In the genomic region with DNA sequence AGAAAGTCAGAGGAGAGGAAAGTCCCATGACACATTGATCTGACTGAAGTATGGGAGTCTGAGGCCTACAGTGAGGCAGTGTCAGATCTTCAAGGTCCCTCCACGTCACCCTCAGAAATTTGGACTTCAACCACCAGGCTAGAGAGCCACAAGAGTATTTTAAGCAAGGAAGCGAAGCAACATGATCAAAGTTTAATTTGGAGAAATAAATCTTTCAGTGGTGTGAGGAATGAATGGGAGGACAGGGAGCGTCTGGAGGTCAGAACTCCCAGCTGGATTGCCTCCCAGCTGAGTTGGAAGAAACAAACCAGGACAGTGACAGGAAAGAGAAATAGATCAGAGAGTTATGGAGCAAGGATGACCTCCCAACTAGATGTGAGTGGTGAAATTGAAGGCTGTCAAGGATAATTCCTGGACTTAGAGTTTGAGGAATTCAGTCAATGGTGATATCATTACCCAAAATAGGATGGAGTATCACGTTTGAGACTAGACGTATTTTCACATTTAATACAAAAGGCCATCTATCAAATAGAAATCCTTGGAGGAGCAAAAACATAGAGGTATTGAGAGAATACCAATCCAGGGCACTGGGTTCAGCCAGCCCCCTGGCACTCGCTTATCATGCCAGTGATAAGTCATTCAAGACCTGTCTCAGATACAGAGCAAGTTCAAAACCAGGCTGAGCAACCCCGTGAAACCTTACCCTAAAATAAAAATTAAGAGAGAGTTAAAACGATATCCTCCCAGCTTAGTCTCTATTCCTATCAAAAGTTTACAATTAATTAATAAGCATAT, we compare ENCODE assay signal across 12 mouse cellular contexts.
DNase-seq lines count a peak whose midpoint lies in the region; ATAC-seq lines count a peak whose summit lies in the region.
"Had no signal": no experiment of that assay in that cellular context is flagged by ENCODE, and none has a peak within 500 bp of the region (broad histone marks: within the 10 kb centered on the region; RNA-seq: fewer than 3 reads in every experiment).

No protein-coding gene starts in this region.

- H3K9me3 ChIP-seq in lung, embryonic 15.5 days = no peaks in the 10 kb centered on the region
- H3K9me3 ChIP-seq: intestine, embryonic 15.5 days; limb, embryonic 13.5 days had no signal

- H3K27ac ChIP-seq in lung, embryonic 15.5 days = no peak overlapping the region
- H3K27ac ChIP-seq: heart, adult 2 months; intestine, embryonic 15.5 days; limb, embryonic 13.5 days; macrophage had no signal

- no peaks in the 10 kb centered on the region for H3K27me3 ChIP-seq in lung, embryonic 15.5 days
- H3K27me3 ChIP-seq: intestine, embryonic 15.5 days; limb, embryonic 13.5 days had no signal

- H3K4me2 ChIP-seq in lung, embryonic 15.5 days = no peak overlapping the region
- H3K4me2 ChIP-seq: intestine, embryonic 15.5 days; limb, embryonic 13.5 days had no signal

- DNase-seq in 3T3-L1 (ENCODE audit: low read depth, low spot score) = peak; percentile 18
- peak; percentile 2 for DNase-seq in CD4-positive helper T cell, adult 2 months (ENCODE audit: low read depth, low spot score)
- DNase-seq in kidney, adult 9 months = peak; percentile 59
- no peak for DNase-seq in right cerebral cortex, adult 18-20 months
- DNase-seq in cerebellum, adult 9-11 months = no peak
- DNase-seq: thymus, adult 18-20 months had no signal

- H3K9ac ChIP-seq in lung, embryonic 15.5 days = no peak overlapping the region
- H3K9ac ChIP-seq: intestine, embryonic 15.5 days; limb, embryonic 13.5 days had no signal

- WGBS in lung, embryonic 15.5 days = 50% methylated on average over 8 of the region's 8 CpGs

- peak; percentile 91; the same call in 1 of the 2 replicates for ATAC-seq in lung, embryonic 15.5 days (ENCODE audit: borderline replicate concordance, extremely low read depth, low FRiP score, low TSS enrichment)
- ATAC-seq in erythroblast, adult 5-6 weeks (replicated peaks; ENCODE audit: low FRiP score, poor library complexity, severe bottlenecking) = no peak
- ATAC-seq: intestine, embryonic 15.5 days had no signal

- H3K36me3 ChIP-seq in lung, embryonic 15.5 days = no peaks in the 10 kb centered on the region
- H3K36me3 ChIP-seq: intestine, embryonic 15.5 days; limb, embryonic 13.5 days had no signal

- H3K4me1 ChIP-seq in lung, embryonic 15.5 days = no peaks in the 10 kb centered on the region
- H3K4me1 ChIP-seq: intestine, embryonic 15.5 days; limb, embryonic 13.5 days had no signal

- H3K4me3 ChIP-seq in lung, embryonic 15.5 days = no peak overlapping the region
- H3K4me3 ChIP-seq: heart, adult 2 months; intestine, embryonic 15.5 days; limb, embryonic 13.5 days had no signal

Comparison
In these comparisons a context has a peak if more than half of its experiments do, and no peak if none do; other contexts are left out.
1. DNase-seq: peak in 3T3-L1 (single experiment), CD4-positive helper T cell, adult 2 months (single experiment) and kidney, adult 9 months (single experiment); none in right cerebral cortex, adult 18-20 months (single experiment) and cerebellum, adult 9-11 months (single experiment).